Mouse (Mus musculus) midbrain, embryonic 13.5 days (tissue): ENCODE data around the gene Trio. TPM values are rescaled to one million over a fixed set of nuclear protein-coding genes. Genes with fewer than 3 reads are reported as not detected.

ENCODE experiments used
- ATAC-seq: fragments of 200-750 bp; cut with Nextera tagmentation; 2 replicates; pipeline ENCODE4 v1.8.0; 2017; ENCODE audit warnings: mild to moderate bottlenecking, moderate TSS enrichment, moderate library complexity
- H3K27ac ChIP-seq: fragments of 300-500 bp; sonication (generic); 2 replicates; pipeline ENCODE4 v1.5.1; 2015; ENCODE audit warnings: inconsistent platforms, mild to moderate bottlenecking, moderate library complexity
- H3K27me3 ChIP-seq: fragments of 300-500 bp; sonication (generic); 2 replicates; pipeline ENCODE4 v1.6.1; 2015; ENCODE audit warnings: mild to moderate bottlenecking, inconsistent platforms
- H3K36me3 ChIP-seq: fragments of 300-500 bp; sonication (generic); 2 replicates; pipeline ENCODE4 v1.6.1; 2015; ENCODE audit warnings: mild to moderate bottlenecking, inconsistent platforms
- H3K4me1 ChIP-seq: fragments of 300-500 bp; sonication (generic); replicated peaks from 2 replicates; pipeline ENCODE4 v1.6.1; 2015; ENCODE audit warnings: inconsistent platforms
- H3K4me2 ChIP-seq: fragments of 300-500 bp; sonication (generic); replicated peaks from 2 replicates; pipeline ENCODE4 v1.6.1; 2015; ENCODE audit warnings: moderate library complexity, mild to moderate bottlenecking, inconsistent platforms
- H3K4me3 ChIP-seq: fragments of 300-500 bp; sonication (generic); replicated peaks from 2 replicates; pipeline ENCODE4 v1.5.1; 2015; ENCODE audit warnings: mild to moderate bottlenecking, inconsistent platforms
- H3K9ac ChIP-seq: fragments of 300-500 bp; sonication (generic); replicated peaks from 2 replicates; pipeline ENCODE4 v1.6.1; 2015; ENCODE audit warnings: mild to moderate bottlenecking, inconsistent platforms
- H3K9me3 ChIP-seq: fragments of 300-500 bp; sonication (generic); 2 replicates; pipeline ENCODE4 v1.6.1; 2016; ENCODE audit warnings: mild to moderate bottlenecking, inconsistent platforms
- WGBS: fragments of 180-500 bp; shearing (Covaris S2); methylation state at CpG from one replicate; pipeline ENCODE4 v1.1.7; 2015; 5-methylcytosine and 5-hydroxymethylcytosine counted together
- polyA plus RNA-seq: library from polyadenylated mRNA; unstranded; fragments of >200 nt; fragmentation: Nextera tagmentation; extraction: Ambion mirVana; gene quantifications from 2 replicates; pipeline ENCODE4 v1.2.1, GENCODE M21; 2015

Trio gene
- polyA plus RNA-seq, 1 experiment from 2014 or later: 37.9 TPM

DNA sequence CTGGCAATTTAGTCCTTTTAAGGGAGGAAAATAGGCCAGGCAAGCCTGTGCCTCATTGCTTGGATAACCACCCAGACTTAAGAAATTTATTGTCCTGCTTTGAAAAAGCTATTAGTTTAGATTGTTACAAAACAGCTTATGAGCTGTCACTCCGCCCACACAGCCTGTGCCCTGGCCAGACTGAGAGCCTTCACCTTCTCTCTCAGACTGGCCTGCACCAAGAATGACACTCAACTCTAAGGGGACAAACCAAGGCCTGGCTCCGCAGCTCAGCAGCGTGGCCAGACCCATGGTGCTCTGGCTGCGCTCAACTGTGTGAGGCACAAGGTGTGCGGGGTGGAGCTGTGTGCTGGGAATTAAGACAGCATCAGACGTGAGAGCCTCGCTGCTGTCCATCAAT, 254.1 kb downstream of the Trio start:
- no peak for ATAC-seq
- Histone ChIP-seq H3K4me2 (no peak overlapping the region), H3K9me3 (no peaks in the 10 kb centered on the region), H3K36me3 (peaks cover 58% of the 10 kb centered on the region), H3K4me3 (no peak overlapping the region), H3K27ac (0 out of 2 replicates have a peak overlapping the region, but pooled peaks have one; percentile 20), H3K9ac (no peak overlapping the region), H3K27me3 (no peaks in the 10 kb centered on the region), H3K4me1 (peaks cover 30% of the 10 kb centered on the region)
- 87% methylated on average over 7 of the region's 7 CpGs for WGBS

DNA sequence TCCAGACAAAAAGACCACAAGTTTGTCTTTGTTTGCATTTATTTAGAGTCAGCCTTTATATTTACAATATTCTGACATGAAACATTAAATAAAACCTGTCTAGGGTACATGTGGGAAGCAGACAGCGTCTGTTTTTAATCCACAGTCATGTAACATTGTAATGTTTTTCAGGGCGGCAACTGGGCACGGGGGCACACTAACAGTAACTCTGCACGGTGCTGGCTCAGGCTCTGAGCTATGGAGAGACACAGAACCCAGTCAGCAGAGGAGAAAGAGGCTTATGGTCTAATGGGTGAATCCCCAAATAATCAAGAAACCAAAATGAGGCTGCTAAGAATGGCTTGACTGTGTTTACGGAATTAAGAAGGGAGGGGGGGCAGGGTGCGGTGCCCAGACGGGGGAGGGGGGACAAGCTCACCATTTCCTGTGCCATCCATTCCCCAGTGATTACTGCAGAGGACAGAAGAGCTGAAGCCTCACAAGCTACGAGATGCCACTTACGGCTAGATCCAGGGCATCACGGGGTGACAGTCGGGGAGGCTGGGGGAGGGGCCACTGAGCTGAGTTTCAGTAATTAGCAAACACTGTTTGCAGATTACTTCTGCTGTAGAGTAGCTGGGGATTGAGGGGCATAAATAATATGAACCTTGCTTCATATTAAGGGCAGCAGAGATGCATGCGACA, 255.0 kb downstream of the Trio start:
- Histone ChIP-seq H3K4me2 (no peak overlapping the region), H3K9me3 (no peaks in the 10 kb centered on the region), H3K4me3 (no peak overlapping the region), H3K4me1 (peaks cover 29% of the 10 kb centered on the region), H3K36me3 (peaks cover 67% of the 10 kb centered on the region), H3K9ac (no peak overlapping the region), H3K27ac (peak overlapping the region; percentile 68), H3K27me3 (no peaks in the 10 kb centered on the region)
- peak; percentile 46 for ATAC-seq
- 69% methylated on average over 12 of the region's 12 CpGs for WGBS

DNA sequence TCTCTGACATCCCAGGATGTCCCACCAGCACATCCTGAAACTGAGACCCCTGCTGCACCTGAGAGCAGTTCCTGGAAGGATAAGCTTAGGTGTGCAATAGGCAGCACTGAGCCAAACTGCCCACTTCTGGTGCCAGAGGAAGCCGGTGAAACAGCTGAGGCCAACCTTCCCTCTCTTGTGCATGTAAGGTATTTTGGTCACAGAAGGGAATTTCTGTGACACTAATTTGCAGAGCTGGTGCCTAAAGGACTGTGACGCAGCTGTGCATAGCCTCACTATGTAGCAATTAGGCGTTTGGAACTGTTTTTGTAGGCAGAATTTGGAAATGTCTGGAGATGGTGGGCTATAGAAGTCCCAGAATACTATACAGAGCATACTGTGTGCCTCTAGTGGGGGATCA, 264.2 kb downstream of the Trio start:
- Histone ChIP-seq H3K27ac (no peak overlapping the region), H3K9ac (no peak overlapping the region), H3K36me3 (peaks cover 85% of the 10 kb centered on the region), H3K27me3 (no peaks in the 10 kb centered on the region), H3K9me3 (no peaks in the 10 kb centered on the region), H3K4me2 (no peak overlapping the region), H3K4me1 (peaks cover 10% of the 10 kb centered on the region), H3K4me3 (no peak overlapping the region)
- no peak; the same call in 1 of the 2 replicates for ATAC-seq
- 80% methylated on average over 3 of the region's 3 CpGs for WGBS

GRCm38 (mm10) chr15:27760655-27761054, 265.0 kb downstream of the Trio start:
- Histone ChIP-seq H3K27me3 (no peaks in the 10 kb centered on the region), H3K4me2 (no peak overlapping the region), H3K4me3 (no peak overlapping the region), H3K9me3 (no peaks in the 10 kb centered on the region), H3K36me3 (peaks cover 85% of the 10 kb centered on the region), H3K4me1 (peaks cover 10% of the 10 kb centered on the region), H3K27ac (no peak overlapping the region), H3K9ac (no peak overlapping the region)
- ATAC-seq: no peak
- WGBS: 74% methylated on average over 1 of the region's 1 CpGs

- H3K4me3 ChIP-seq: no peak overlapping the region
- 0 out of 2 replicates have a peak, but pooled peaks have one; percentile 25 for ATAC-seq
- peaks cover 86% of the 10 kb centered on the region for H3K36me3 ChIP-seq
- no peak overlapping the region for H3K9ac ChIP-seq
- H3K27me3 ChIP-seq: no peaks in the 10 kb centered on the region
- no peaks in the 10 kb centered on the region for H3K9me3 ChIP-seq
- WGBS: 65% methylated on average over 5 of the region's 5 CpGs
- H3K4me1 ChIP-seq: peaks cover 10% of the 10 kb centered on the region
- H3K4me2 ChIP-seq: no peak overlapping the region
- 0 out of 2 replicates have a peak overlapping the region, but pooled peaks have one; percentile 21 for H3K27ac ChIP-seq
Observed at GRCm38 (mm10) chr15:27759890-27760289, 265.8 kb downstream of the Trio start.

DNA sequence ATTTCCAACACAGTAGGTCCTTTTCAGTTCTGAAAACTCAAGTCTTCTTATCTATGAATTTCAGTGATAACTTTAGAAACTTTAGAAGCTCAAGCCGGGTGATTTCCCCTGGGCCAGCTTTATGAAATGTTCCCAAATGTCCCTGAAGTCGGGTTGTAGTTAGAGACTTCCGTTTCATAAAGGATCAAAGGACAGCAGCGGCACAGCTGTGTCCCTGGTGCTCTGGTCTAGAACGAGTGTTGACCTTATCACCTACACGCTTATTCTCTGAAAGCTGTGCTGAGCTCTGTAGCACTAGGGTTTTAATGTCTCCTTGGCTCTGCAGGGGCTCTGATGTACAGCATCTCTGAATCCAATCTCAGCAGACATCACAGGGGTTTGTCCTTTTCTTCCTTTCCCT, 267.0 kb downstream of the Trio start:
- Histone ChIP-seq H3K4me2 (no peak overlapping the region), H3K9me3 (no peaks in the 10 kb centered on the region), H3K27me3 (no peaks in the 10 kb centered on the region), H3K4me1 (peaks cover 10% of the 10 kb centered on the region), H3K9ac (no peak overlapping the region), H3K27ac (no peak overlapping the region), H3K36me3 (peaks cover 87% of the 10 kb centered on the region), H3K4me3 (no peak overlapping the region)
- no peak for ATAC-seq
- WGBS: 67% methylated on average over 6 of the region's 6 CpGs

- no peak overlapping the region for H3K27ac ChIP-seq
- peaks cover 87% of the 10 kb centered on the region for H3K36me3 ChIP-seq
- H3K4me3 ChIP-seq: no peak overlapping the region
- H3K9ac ChIP-seq: no peak overlapping the region
- WGBS: 95% methylated on average over 11 of the region's 11 CpGs
- H3K9me3 ChIP-seq: no peaks in the 10 kb centered on the region
- no peaks in the 10 kb centered on the region for H3K27me3 ChIP-seq
- H3K4me2 ChIP-seq: no peak overlapping the region
- ATAC-seq: no peak
- H3K4me1 ChIP-seq: peaks cover 15% of the 10 kb centered on the region
Observed at GRCm38 (mm10) chr15:27756426-27756825, 269.2 kb downstream of the Trio start.

- no peak overlapping the region for H3K9ac ChIP-seq
- WGBS: 87% methylated on average over 7 of the region's 7 CpGs
Observed at GRCm38 (mm10) chr15:27754571-27755260, 270.9 kb downstream of the Trio start.

DNA sequence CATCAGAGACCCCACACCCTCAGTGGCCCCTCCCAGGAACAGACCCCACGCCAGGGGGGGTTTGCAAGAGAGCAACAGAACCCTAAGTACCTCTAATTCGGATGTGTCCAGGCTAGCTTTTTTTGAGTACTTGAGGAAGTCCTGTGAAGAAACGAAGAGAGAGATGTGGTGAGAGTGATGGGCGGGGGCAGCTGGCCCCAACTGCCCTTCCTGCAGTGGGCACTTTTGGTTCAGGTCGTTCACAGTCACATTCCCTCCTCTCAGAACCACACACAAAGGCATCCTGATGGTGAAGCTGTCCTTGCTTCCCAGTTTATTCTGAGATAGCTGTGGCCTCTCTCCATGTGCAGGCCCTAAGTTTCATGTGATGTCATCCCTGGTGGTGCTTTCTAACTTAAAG, 271.7 kb downstream of the Trio start:
- Histone ChIP-seq H3K4me3 (no peak overlapping the region), H3K4me1 (peaks cover 6% of the 10 kb centered on the region; the same call in 1 of the 2 replicates), H3K4me2 (no peak overlapping the region), H3K27ac (no peak overlapping the region), H3K27me3 (no peaks in the 10 kb centered on the region), H3K9me3 (no peaks in the 10 kb centered on the region), H3K9ac (no peak overlapping the region), H3K36me3 (peaks cover 92% of the 10 kb centered on the region)
- WGBS: 69% methylated on average over 5 of the region's 5 CpGs
- no peak for ATAC-seq

More at GRCm38 (mm10) chr15:27754571-27755260, 270.9 kb downstream of the Trio start:
- Histone ChIP-seq H3K4me1 (peaks cover 8% of the 10 kb centered on the region; the same call in 1 of the 2 replicates), H3K4me2 (no peak overlapping the region), H3K36me3 (peaks cover 92% of the 10 kb centered on the region), H3K27me3 (no peaks in the 10 kb centered on the region), H3K9me3 (no peaks in the 10 kb centered on the region), H3K4me3 (no peak overlapping the region), H3K27ac (no peak overlapping the region)
- no peak for ATAC-seq

DNA sequence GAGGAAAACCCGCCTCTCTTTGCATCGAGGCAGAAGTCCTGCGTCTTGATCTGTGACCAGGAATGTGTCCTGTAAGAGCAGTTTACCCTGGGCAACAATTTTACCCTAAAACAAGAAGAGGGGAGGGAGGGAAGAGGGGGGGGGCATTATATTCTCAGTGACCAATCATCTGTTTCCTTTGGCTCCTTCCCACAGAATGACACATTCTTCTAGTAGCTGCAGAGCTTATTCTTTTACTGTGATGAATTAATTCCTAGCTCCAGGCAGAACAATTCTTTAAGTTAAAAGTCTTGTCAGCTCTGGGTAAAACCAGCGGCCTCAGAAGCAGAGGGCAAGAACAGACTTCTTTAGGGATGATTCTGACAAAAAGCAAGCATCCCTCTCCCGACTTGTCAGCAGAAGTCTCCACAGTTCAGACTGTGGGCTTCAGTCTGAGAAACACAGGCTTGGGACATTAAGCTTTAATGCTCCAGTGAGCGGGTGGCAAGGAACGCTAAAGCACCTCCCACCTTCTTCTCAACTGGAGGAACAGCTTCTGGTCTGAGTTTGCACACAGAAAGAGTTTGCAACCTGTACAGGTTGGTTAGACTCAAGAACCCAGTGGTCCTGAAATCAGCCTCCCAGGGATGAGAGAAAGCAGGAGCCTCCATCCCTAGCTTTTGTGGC, 272.8 kb downstream of the Trio start:
- Histone ChIP-seq H3K4me2 (no peak overlapping the region), H3K9ac (no peak overlapping the region), H3K27me3 (no peaks in the 10 kb centered on the region), H3K9me3 (no peaks in the 10 kb centered on the region), H3K4me3 (no peak overlapping the region), H3K36me3 (peaks cover 94% of the 10 kb centered on the region), H3K27ac (no peak overlapping the region), H3K4me1 (peaks cover 6% of the 10 kb centered on the region; the same call in 1 of the 2 replicates)
- ATAC-seq: no peak
- 49% methylated on average over 7 of the region's 7 CpGs for WGBS

GRCm38 (mm10) chr15:27751612-27752405, 273.8 kb downstream of the Trio start:
- H3K4me2 ChIP-seq: no peak overlapping the region
- no peak overlapping the region for H3K4me3 ChIP-seq
- WGBS: 76% methylated on average over 12 of the region's 12 CpGs

More at GRCm38 (mm10) chr15:27751612-27752405, 273.8 kb downstream of the Trio start:
- ATAC-seq: peak; percentile 62
- Histone ChIP-seq H3K9me3 (no peaks in the 10 kb centered on the region), H3K27me3 (no peaks in the 10 kb centered on the region), H3K36me3 (peaks cover 96% of the 10 kb centered on the region), H3K27ac (no peak overlapping the region), H3K9ac (no peak overlapping the region), H3K4me1 (peaks cover 6% of the 10 kb centered on the region; the same call in 1 of the 2 replicates)
